ENCODE assay signal across 8 mouse cellular contexts in genomic region chr10:39420842-39421617, GRCm38 (mm10). TPM values are rescaled to one million over a fixed set of nuclear protein-coding genes. Genes with fewer than 3 reads are reported as not detected.
A peak's percentile ranks its signal among the peaks of the same experiment; 100 is the strongest.
DNase-seq lines count a peak whose midpoint lies in the region; ATAC-seq and TF ChIP-seq lines count a peak whose summit lies in the region.

No protein-coding gene starts in this region.

- DNase-seq in liver, postnatal 0 days: no peak
- DNase-seq in liver: no peak
- DNase-seq in brain, embryonic 14.5 days (ENCODE audit: low read depth): peak; percentile 38
- no peak for DNase-seq in limb, embryonic 10.5 days (ENCODE audit: low spot score)
- peak; percentile 34 for DNase-seq in thymus, postnatal 0 days (ENCODE audit: low spot score)
- no peak for DNase-seq in adrenal gland, adult 8-10 months
- no peak for DNase-seq in spleen, postnatal 14 days (ENCODE audit: low spot score in 2 of 2)

- H3K4me3 ChIP-seq in liver, postnatal 0 days (ENCODE audit: low read depth, low read length): no peak overlapping the region
- H3K4me3 ChIP-seq in embryonic facial prominence, embryonic 12.5 days: no peak overlapping the region
- H3K4me3 ChIP-seq in limb, embryonic 10.5 days: no peak overlapping the region

- H3K27me3 ChIP-seq in liver, postnatal 0 days (ENCODE audit: insufficient read depth, low read length): no peaks in the 10 kb centered on the region
- no peaks in the 10 kb centered on the region for H3K27me3 ChIP-seq in embryonic facial prominence, embryonic 12.5 days
- H3K27me3 ChIP-seq in limb, embryonic 10.5 days (ENCODE audit: low read depth, poor library complexity, severe bottlenecking): no peaks in the 10 kb centered on the region

- H3K9me3 ChIP-seq in liver, postnatal 0 days (ENCODE audit: low read length): no peaks in the 10 kb centered on the region
- no peaks in the 10 kb centered on the region for H3K9me3 ChIP-seq in embryonic facial prominence, embryonic 12.5 days
- no peaks in the 10 kb centered on the region for H3K9me3 ChIP-seq in limb, embryonic 10.5 days (replicated peaks)

- no peak for TF ChIP-seq CTCF in liver, postnatal 0 days (IDR thresholded peaks at IDR 0.05; ENCODE audit: low read depth)
- TF ChIP-seq CTCF in brain, embryonic 14.5 days (IDR thresholded peaks at IDR 0.05; ENCODE audit: borderline replicate concordance, extremely low read depth, insufficient read depth, insufficient read length): no peak

- no peak for TF ChIP-seq EP300 in liver, postnatal 0 days (IDR thresholded peaks at IDR 0.05; ENCODE audit: low read depth)

- no peak overlapping the region for H3K4me2 ChIP-seq in liver, postnatal 0 days (ENCODE audit: low read depth, low read length)
- no peak overlapping the region for H3K4me2 ChIP-seq in embryonic facial prominence, embryonic 12.5 days (replicated peaks)

- no peaks in the 10 kb centered on the region for H3K36me3 ChIP-seq in liver, postnatal 0 days (replicated peaks; ENCODE audit: insufficient read depth, low read length)
- 0 out of 2 replicates have a peak, but pooled peaks cover 4% of the 10 kb centered on the region for H3K36me3 ChIP-seq in embryonic facial prominence, embryonic 12.5 days
- H3K36me3 ChIP-seq in limb, embryonic 10.5 days: peaks cover 12% of the 10 kb centered on the region

- 56% methylated on average over 9 of the region's 9 CpGs for WGBS in liver, postnatal 0 days (ENCODE audit: insufficient replicate concordance)
- 34% methylated on average over 9 of the region's 9 CpGs for WGBS in embryonic facial prominence, embryonic 12.5 days
- 82% methylated on average over 9 of the region's 9 CpGs for WGBS in limb, embryonic 10.5 days

- no peak for TF ChIP-seq POLR2A in brain, embryonic 14.5 days (IDR thresholded peaks at IDR 0.05; ENCODE audit: borderline replicate concordance, extremely low read depth, insufficient read depth, insufficient read length, poor library complexity, severe bottlenecking)

- no peak overlapping the region for H3K9ac ChIP-seq in liver, postnatal 0 days (replicated peaks)
- H3K9ac ChIP-seq in embryonic facial prominence, embryonic 12.5 days: no peak overlapping the region

- H3K27ac ChIP-seq in liver, postnatal 0 days (ENCODE audit: low read depth): peak overlapping the region; percentile 22; the same call in 1 of the 2 replicates
- H3K27ac ChIP-seq in embryonic facial prominence, embryonic 12.5 days: no peak overlapping the region
- H3K27ac ChIP-seq in limb, embryonic 10.5 days: peak overlapping the region; percentile 23; the same call in 1 of the 2 replicates

- peak; percentile 36 for ATAC-seq in liver, postnatal 0 days
- 0 out of 2 replicates have a peak, but pooled peaks have one; percentile 22 for ATAC-seq in embryonic facial prominence, embryonic 12.5 days (ENCODE audit: insufficient number of reproducible peaks, insufficient read depth, low FRiP score, low TSS enrichment)

- peaks cover 6% of the 10 kb centered on the region; the same call in 1 of the 2 replicates for H3K4me1 ChIP-seq in liver, postnatal 0 days (ENCODE audit: insufficient read depth)
- H3K4me1 ChIP-seq in embryonic facial prominence, embryonic 12.5 days: peaks cover 35% of the 10 kb centered on the region
- H3K4me1 ChIP-seq in limb, embryonic 10.5 days: peaks cover 21% of the 10 kb centered on the region

RNA-seq across cellular contexts. Expression of gene Fyn, which starts 52.4 kb away (rescaled TPM):
- 6.5 and 6.8 TPM in 2 replicates for polyA plus RNA-seq in liver, postnatal 0 days (2015; fragmentation: Nextera tagmentation; extraction: Ambion mirVana)
- 106 and 134 TPM in 2 replicates for polyA plus RNA-seq in brain, embryonic 14.5 days (2012; rRNA removed)
- 37.4 and 41.8 TPM in 2 replicates for polyA plus RNA-seq in embryonic facial prominence, embryonic 12.5 days (2016; fragmentation: Nextera tagmentation; extraction: Ambion mirVana)
- polyA plus RNA-seq in limb, embryonic 10.5 days (2016; fragmentation: Nextera tagmentation; extraction: Ambion mirVana): 13.1 and 16.0 TPM in 2 replicates
- polyA plus RNA-seq in thymus, postnatal 0 days (2015; fragmentation: Nextera tagmentation; extraction: Ambion mirVana): 35.1 and 36.3 TPM in 2 replicates
- 10 to 100 TPM; 42.7 to 61.7 (median 54.9) TPM for total RNA-seq in adrenal gland, adult 8-10 months (2022)

Comparison
In these comparisons a context has a peak if more than half of its experiments do, and no peak if none do; other contexts are left out.
1. DNase-seq: peak in brain, embryonic 14.5 days (single experiment) and thymus, postnatal 0 days (single experiment); none in liver, postnatal 0 days (single experiment), liver (single experiment), limb, embryonic 10.5 days (single experiment), adrenal gland, adult 8-10 months (single experiment) and spleen, postnatal 14 days (0 of 2).